Mouse (Mus musculus) spleen, embryonic (tissue): Measurements from ENCODE around the gene Adam22.

ENCODE experiments used
- CTCF ChIA-PET: fragments of 350-600 bp; sonication (Branson Sonifier 250); formaldehyde crosslinking; loops from one replicate; lab custom pipeline; 2022; lab: Charles Lee

Adam22 gene

GRCm38 (mm10) chr5:8367614-8368327 lies at the start of gene Adam22:
Adam22 (minus strand) TSS chr5:8368160.
- CTCF ChIA-PET: no interaction called here

- CTCF ChIA-PET: no interaction called here
Measured at GRCm38 (mm10) chr5:8417443-8417842, 49.5 kb upstream of the Adam22 start.

- CTCF ChIA-PET: no interaction called here
Measured at GRCm38 (mm10) chr5:8416683-8417413, 48.9 kb upstream of the Adam22 start.

- CTCF ChIA-PET: interaction anchor here (0.5 kb wide), 1 partner anchor 327 kb away, joined by 8 read pairs; no protein-coding TSS in a partner anchor
Measured at GRCm38 (mm10) chr5:8408746-8409145, 40.8 kb upstream of the Adam22 start.

- CTCF ChIA-PET: no interaction called here
Measured at GRCm38 (mm10) chr5:8397587-8398249, 29.8 kb upstream of the Adam22 start.

GRCm38 (mm10) chr5:8393891-8394583 lies 26.1 kb upstream of the Adam22 start:
- CTCF ChIA-PET: interaction anchor here (0.6 kb wide), 1 partner anchor 94 kb away, joined by 3 read pairs; no protein-coding TSS in a partner anchor

GRCm38 (mm10) chr5:8374297-8374906 lies 6.4 kb upstream of the Adam22 start:
- CTCF ChIA-PET: no interaction called here

GRCm38 (mm10) chr5:8373415-8373814 lies 5.5 kb upstream of the Adam22 start:
- CTCF ChIA-PET: no interaction called here

- CTCF ChIA-PET: no interaction called here
Measured at GRCm38 (mm10) chr5:8368781-8369180, 821 bp upstream of the Adam22 start.

- CTCF ChIA-PET: no interaction called here
Measured at GRCm38 (mm10) chr5:8368328-8368692, 350 bp upstream of the Adam22 start.

- CTCF ChIA-PET: no interaction called here
Measured at GRCm38 (mm10) chr5:8366771-8367613, 968 bp downstream of the Adam22 start.

GRCm38 (mm10) chr5:8362361-8362760 lies 5.6 kb downstream of the Adam22 start:
- CTCF ChIA-PET: interaction anchor here (0.7 kb wide), 1 partner anchor 366 kb away, joined by 3 read pairs; no protein-coding TSS in a partner anchor

GRCm38 (mm10) chr5:8357677-8358076 lies 10.3 kb downstream of the Adam22 start:
- CTCF ChIA-PET: no interaction called here

- CTCF ChIA-PET: no interaction called here
Measured at GRCm38 (mm10) chr5:8356885-8357651, 10.9 kb downstream of the Adam22 start.

- CTCF ChIA-PET: no interaction called here
Measured at GRCm38 (mm10) chr5:8356326-8356725, 11.6 kb downstream of the Adam22 start.

GRCm38 (mm10) chr5:8349557-8349956 lies 18.4 kb downstream of the Adam22 start:
- CTCF ChIA-PET: no interaction called here

- CTCF ChIA-PET: no interaction called here
Measured at GRCm38 (mm10) chr5:8346329-8346728, 21.6 kb downstream of the Adam22 start.

- CTCF ChIA-PET: no interaction called here
Measured at GRCm38 (mm10) chr5:8343296-8343695, 24.7 kb downstream of the Adam22 start.

GRCm38 (mm10) chr5:8341676-8342075 lies 26.3 kb downstream of the Adam22 start:
- CTCF ChIA-PET: no interaction called here
